Mouse (Mus musculus) forebrain, embryonic 11.5 days (tissue): ENCODE measurements around the gene Mfn2. TPM values are rescaled to one million over a fixed set of nuclear protein-coding genes. Genes with fewer than 3 reads are reported as not detected.
A peak's percentile ranks its signal among the peaks of the same experiment; 100 is the strongest.

ENCODE experiments used
- ATAC-seq: fragments of 200-750 bp; cut with Nextera tagmentation; replicated peaks from 2 replicates; pipeline ENCODE4 v1.8.0; 2017; ENCODE audit warnings: moderate TSS enrichment; ENCODE audit not compliant: low FRiP score
- DNase-seq: peaks from one replicate; pipeline ENCODE4 v3.0.0-alpha.2; 2017; ENCODE audit warnings: low spot score
- H3K27ac ChIP-seq: fragments of 300-500 bp; sonication (generic); 2 replicates; pipeline ENCODE4 v1.5.1; 2014; ENCODE audit warnings: low read depth, low read length
- H3K27me3 ChIP-seq: fragments of 300-500 bp; sonication (generic); 2 replicates; pipeline ENCODE4 v1.6.1; 2014; ENCODE audit warnings: mild to moderate bottlenecking, low read length, mixed read lengths; ENCODE audit not compliant: control insufficient read depth, insufficient read depth
- H3K36me3 ChIP-seq: fragments of 300-500 bp; sonication (generic); 2 replicates; pipeline ENCODE4 v1.6.1; 2014; ENCODE audit warnings: mild to moderate bottlenecking, low read length, moderate library complexity, mixed read lengths; ENCODE audit not compliant: control insufficient read depth, insufficient read depth
- H3K4me1 ChIP-seq: fragments of 300-500 bp; sonication (generic); replicated peaks from 2 replicates; pipeline ENCODE4 v1.6.1; 2014; ENCODE audit warnings: low read length, mixed read lengths; ENCODE audit not compliant: control insufficient read depth, insufficient read depth
- H3K4me2 ChIP-seq: fragments of 300-500 bp; sonication (generic); 2 replicates; pipeline ENCODE4 v1.6.1; 2014; ENCODE audit warnings: low read depth, mild to moderate bottlenecking, low read length, moderate library complexity, mixed read lengths; ENCODE audit not compliant: severe bottlenecking
- H3K4me3 ChIP-seq: fragments of 300-500 bp; sonication (generic); 2 replicates; pipeline ENCODE4 v1.5.1; 2014; ENCODE audit warnings: low read depth, low read length
- H3K9ac ChIP-seq: fragments of 300-500 bp; sonication (generic); 2 replicates; pipeline ENCODE4 v1.6.1; 2014; ENCODE audit warnings: low read length
- H3K9me3 ChIP-seq: fragments of 300-500 bp; sonication (generic); 2 replicates; pipeline ENCODE4 v1.6.1; 2016; ENCODE audit warnings: low read length, mixed read lengths; ENCODE audit not compliant: control insufficient read depth
- WGBS: fragments of 180-500 bp; shearing (Covaris S2); extraction: QIAGEN DNeasy Blood & Tissue Kit; methylation state at CpG from one replicate; pipeline ENCODE4 v1.1.7; 2014; 5-methylcytosine and 5-hydroxymethylcytosine counted together
- polyA plus RNA-seq: library from polyadenylated mRNA; unstranded; fragments of >200 nt; fragmentation: Nextera tagmentation; extraction: Ambion mirVana; gene quantifications from 2 replicates; pipeline ENCODE4 v1.2.1, GENCODE M21; 2014

The Mfn2 gene
- polyA plus RNA-seq: 47.5 and 49.0 TPM in 2 replicates

- WGBS: under 1% methylated on average over 43 of the region's 59 CpGs
- DNase-seq: peak; percentile 94
These were observed at the start of gene Mfn2 for GRCm38 (mm10) chr4:147904313-147905089. Gene Mfn2 (minus strand): TSS chr4:147904704.

GRCm38 (mm10) chr4:147953590-147953989, 49.1 kb upstream of the Mfn2 start:
- Histone ChIP-seq H3K4me1 (no peaks in the 10 kb centered on the region), H3K4me2 (no peak overlapping the region), H3K36me3 (no peaks in the 10 kb centered on the region), H3K27me3 (no peaks in the 10 kb centered on the region), H3K9ac (no peak overlapping the region), H3K4me3 (no peak overlapping the region), H3K27ac (no peak overlapping the region), H3K9me3 (no peaks in the 10 kb centered on the region)
- 12% methylated on average over 4 of the region's 4 CpGs for WGBS
- DNase-seq: no peak
- ATAC-seq: peak; percentile 55; the same call in 1 of the 2 replicates

More at GRCm38 (mm10) chr4:147904313-147905089, at the start of gene Mfn2:
- no peaks in the 10 kb centered on the region for H3K9me3 ChIP-seq
- H3K36me3 ChIP-seq: peaks cover 2% of the 10 kb centered on the region; the same call in 1 of the 2 replicates
- peak within 1 kb of the TSS; percentile 74 for H3K4me3 ChIP-seq
- H3K4me1 ChIP-seq: no peaks in the 10 kb centered on the region; the same call in 1 of the 2 replicates
- ATAC-seq: peak; percentile 95
- peak within 1 kb of the TSS; percentile 55; the same call in 1 of the 2 replicates for H3K27ac ChIP-seq
- peak within 1 kb of the TSS; percentile 75 for H3K9ac ChIP-seq
- no peaks in the 10 kb centered on the region for H3K27me3 ChIP-seq
- H3K4me2 ChIP-seq: peak within 1 kb of the TSS; percentile 54

GRCm38 (mm10) chr4:147947511-147947910, 43.0 kb upstream of the Mfn2 start:
- Histone ChIP-seq H3K9ac (no peak overlapping the region), H3K36me3 (peaks cover 8% of the 10 kb centered on the region; the same call in 1 of the 2 replicates), H3K27ac (no peak overlapping the region), H3K4me2 (no peak overlapping the region), H3K9me3 (no peaks in the 10 kb centered on the region), H3K4me3 (no peak overlapping the region), H3K27me3 (no peaks in the 10 kb centered on the region), H3K4me1 (no peaks in the 10 kb centered on the region)
- ATAC-seq (no peak), DNase-seq (no peak)
- WGBS: 79% methylated on average over 2 of the region's 2 CpGs

- DNase-seq (no peak), ATAC-seq (no peak)
- Histone ChIP-seq H3K27me3 (no peaks in the 10 kb centered on the region), H3K9ac (no peak overlapping the region), H3K4me2 (no peak overlapping the region), H3K4me1 (peaks cover 5% of the 10 kb centered on the region), H3K4me3 (no peak overlapping the region), H3K27ac (no peak overlapping the region), H3K9me3 (no peaks in the 10 kb centered on the region), H3K36me3 (peaks cover 8% of the 10 kb centered on the region; the same call in 1 of the 2 replicates)
- 97% methylated on average over 1 of the region's 1 CpGs for WGBS
These were observed 38.5 kb upstream of the Mfn2 start for GRCm38 (mm10) chr4:147943005-147943404.

- H3K4me3 ChIP-seq: peak overlapping the region; percentile 96
- no peaks in the 10 kb centered on the region for H3K27me3 ChIP-seq
- peaks cover 8% of the 10 kb centered on the region; the same call in 1 of the 2 replicates for H3K36me3 ChIP-seq
- H3K27ac ChIP-seq: no peak overlapping the region
- no peaks in the 10 kb centered on the region for H3K9me3 ChIP-seq
- WGBS: 7% methylated on average over 73 of the region's 88 CpGs
- H3K4me2 ChIP-seq: peak overlapping the region; percentile 94
- H3K4me1 ChIP-seq: peaks cover 5% of the 10 kb centered on the region
- ATAC-seq: peak; percentile 63
- peak; percentile 69 for DNase-seq
- H3K9ac ChIP-seq: peak overlapping the region; percentile 79
These were observed 36.8 kb upstream of the Mfn2 start for GRCm38 (mm10) chr4:147941045-147942020.

GRCm38 (mm10) chr4:147940576-147941044, 36.1 kb upstream of the Mfn2 start, which contains the start of gene 2510039O18Rik:
Gene 2510039O18Rik (plus strand): TSS chr4:147940895.
- peak within 1 kb of the TSS; percentile 94 for H3K4me2 ChIP-seq
- peak within 1 kb of the TSS; percentile 79 for H3K9ac ChIP-seq
- ATAC-seq (peak; percentile 74), DNase-seq (peak; percentile 95)
- no peak within 1 kb of the TSS; the same call in 1 of the 2 replicates for H3K27ac ChIP-seq
- 1% methylated on average over 34 of the region's 35 CpGs for WGBS
- no peaks in the 10 kb centered on the region for H3K9me3 ChIP-seq
- peaks cover 5% of the 10 kb centered on the region for H3K4me1 ChIP-seq
- H3K27me3 ChIP-seq: no peaks in the 10 kb centered on the region
- peaks cover 8% of the 10 kb centered on the region; the same call in 1 of the 2 replicates for H3K36me3 ChIP-seq
- H3K4me3 ChIP-seq: peak within 1 kb of the TSS; percentile 96

- H3K4me1 ChIP-seq: peaks cover 5% of the 10 kb centered on the region
- no peak overlapping the region for H3K4me3 ChIP-seq
- H3K9ac ChIP-seq: no peak overlapping the region
These were observed 35.6 kb upstream of the Mfn2 start for GRCm38 (mm10) chr4:147940111-147940510.

More at GRCm38 (mm10) chr4:147940111-147940510, 35.6 kb upstream of the Mfn2 start:
- H3K27me3 ChIP-seq: no peaks in the 10 kb centered on the region
- H3K9me3 ChIP-seq: no peaks in the 10 kb centered on the region
- DNase-seq (no peak), ATAC-seq (peak; percentile 18; the same call in 1 of the 2 replicates)
- WGBS: 59% methylated on average over 9 of the region's 9 CpGs
- peaks cover 5% of the 10 kb centered on the region; the same call in 1 of the 2 replicates for H3K36me3 ChIP-seq
- no peak overlapping the region; the same call in 1 of the 2 replicates for H3K27ac ChIP-seq
- peak overlapping the region; percentile 26; the same call in 1 of the 2 replicates for H3K4me2 ChIP-seq
